Mouse (Mus musculus) mouse embryonic stem cell (cell line): ENCODE measurements around the gene Clec4d.
"Not testable (repeated sequence)": the region's sequence is repeated elsewhere in the genome, so short reads cannot be mapped to it uniquely, and the experiment has no call there.

Experiments used
- in situ Hi-C, 2 experiments: fragments of 300-500 bp; cut with MboI; formaldehyde crosslinking; loops; 1 replicate in 1 of 2; 3 replicates in 1 of 2; pipeline ENCODE4 v1.14.3; 2019 to 2020; ENCODE audit warnings: low sequenced_read_pairs in 2 of 2, low pct_unique_long_range_greater_than_20kb in 1 of 2, mixed read lengths in 1 of 2; ENCODE audit not compliant: unreplicated experiment in 1 of 2

Clec4d gene

DNA sequence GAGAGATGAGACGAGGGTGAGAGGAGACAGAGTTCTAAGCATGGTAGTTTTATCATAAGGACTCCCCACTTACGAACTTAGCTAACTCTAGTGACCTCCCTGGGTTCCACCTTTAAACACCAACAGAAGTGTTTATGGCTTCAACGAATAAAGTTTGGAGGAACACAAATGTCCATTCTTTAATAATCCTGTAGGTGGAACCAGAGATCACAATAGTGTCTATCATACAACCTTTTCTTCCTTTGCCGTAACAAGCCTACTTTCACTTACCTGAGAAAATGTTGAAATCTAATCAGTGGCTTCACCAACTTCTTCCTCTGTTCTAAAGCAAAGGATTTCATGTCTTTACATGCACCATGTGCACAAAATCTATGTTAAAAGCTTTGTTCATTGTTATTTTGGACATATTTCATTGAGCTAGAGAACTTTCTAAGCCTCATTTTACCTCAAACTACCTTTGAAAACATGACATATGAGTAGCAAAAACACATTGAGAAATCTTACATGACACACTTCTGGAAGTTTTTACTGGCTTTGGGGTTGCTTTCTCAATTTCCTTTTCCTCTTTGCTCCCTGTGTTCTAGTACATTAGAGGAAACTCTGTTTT, at the start of gene Clec4d:
Gene Clec4d (plus strand): TSS at position 557 of the 607 bp plus-strand sequence.
- in situ Hi-C loops, result loop anchor here in 1 of 2 experiments (25.0 kb wide), 1 partner anchor 374 kb away; no protein-coding TSS in a partner anchor

DNA sequence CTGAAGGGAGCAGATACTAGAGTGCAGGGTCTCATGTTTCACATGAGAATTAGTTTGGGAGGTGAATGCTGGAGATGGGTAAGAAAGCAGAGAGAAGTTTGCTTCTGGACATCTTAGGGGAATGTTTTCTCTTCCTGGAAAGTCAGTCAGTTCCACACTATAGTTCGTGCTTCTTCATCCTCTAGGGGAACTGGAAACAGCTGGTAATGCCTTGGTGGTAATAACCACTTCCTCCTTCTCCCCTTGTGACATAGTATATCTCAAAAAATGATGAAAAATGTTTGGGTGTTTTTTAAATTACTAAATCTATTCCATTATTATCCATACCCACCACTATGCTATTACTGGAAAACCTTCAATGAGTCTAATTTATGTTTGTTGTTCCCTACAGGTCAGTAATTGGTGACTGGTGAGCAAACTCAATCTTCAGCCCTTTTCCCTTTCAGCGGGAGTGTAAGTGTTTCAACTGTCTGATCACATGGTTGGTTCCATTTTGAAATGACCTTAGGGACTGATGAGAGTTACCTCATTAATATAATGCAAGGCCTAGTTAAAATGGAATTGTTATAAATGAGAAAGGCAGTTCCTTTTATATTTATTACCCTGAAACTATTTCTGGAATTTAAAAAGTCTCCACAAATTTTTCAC, 34.3 kb upstream of the Clec4d start:
- in situ Hi-C loops, result no loop called here

DNA sequence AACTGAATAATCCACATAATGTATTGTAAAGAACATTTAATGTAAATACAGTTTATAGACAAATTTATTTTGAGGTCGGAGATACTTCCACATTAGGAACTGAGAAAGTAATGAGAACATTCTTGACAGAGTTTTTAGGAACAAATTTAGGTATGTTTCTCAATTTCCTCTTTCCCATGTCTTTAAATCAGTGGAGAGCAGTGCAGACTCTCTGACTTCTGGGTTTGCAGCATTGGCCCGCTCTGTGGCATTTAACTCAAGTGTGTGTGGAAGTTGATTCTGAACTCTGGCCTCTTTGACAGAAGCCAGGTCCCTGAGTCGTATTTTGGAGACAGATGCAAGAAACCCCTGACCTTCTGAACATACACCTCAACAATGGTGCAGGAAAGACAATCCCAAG, 32.3 kb upstream of the Clec4d start, which contains the start of gene Clec4n:
Gene Clec4n (plus strand): TSS at position 200 of the 400 bp plus-strand sequence.
- in situ Hi-C loops, result no loop called here

DNA sequence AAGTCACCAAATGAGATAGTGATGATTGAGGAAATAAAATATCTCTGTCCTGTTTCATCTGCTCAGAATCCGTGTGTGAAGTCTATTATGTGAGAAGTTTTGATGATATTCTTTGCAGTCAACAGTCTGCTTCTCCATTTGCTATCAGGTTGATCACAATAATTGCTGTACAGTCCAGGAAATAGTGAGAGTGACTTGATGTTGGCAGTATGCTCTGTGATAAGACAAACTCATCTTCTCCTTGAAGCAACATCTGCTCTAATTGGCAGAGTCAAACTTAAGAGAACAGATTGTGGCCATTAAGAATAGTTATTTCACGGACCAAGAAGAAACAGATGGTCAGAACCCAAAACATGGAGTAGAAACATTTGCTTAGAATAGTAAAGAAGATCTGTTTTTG, 30.8 kb upstream of the Clec4d start:
- in situ Hi-C loops, result no loop called here

DNA sequence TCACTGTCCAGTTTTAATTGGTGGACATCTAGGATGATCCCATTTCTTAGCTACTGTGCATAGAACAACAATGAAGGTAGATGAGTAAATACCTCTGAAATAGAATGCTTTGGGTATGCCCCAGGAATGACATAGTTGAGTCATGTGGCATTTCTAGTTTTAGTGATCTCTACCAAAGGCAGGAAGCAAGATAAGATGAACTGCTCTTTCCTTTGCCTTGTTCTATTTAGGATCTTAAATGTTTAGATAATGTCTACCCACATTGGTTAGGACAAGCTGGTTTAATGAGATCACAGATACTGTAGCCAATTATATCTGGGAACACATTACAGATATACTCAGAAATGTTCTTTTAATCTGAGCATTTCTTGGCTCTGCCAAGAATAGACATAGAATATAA, 24.3 kb upstream of the Clec4d start:
- in situ Hi-C loops, result no loop called here

DNA sequence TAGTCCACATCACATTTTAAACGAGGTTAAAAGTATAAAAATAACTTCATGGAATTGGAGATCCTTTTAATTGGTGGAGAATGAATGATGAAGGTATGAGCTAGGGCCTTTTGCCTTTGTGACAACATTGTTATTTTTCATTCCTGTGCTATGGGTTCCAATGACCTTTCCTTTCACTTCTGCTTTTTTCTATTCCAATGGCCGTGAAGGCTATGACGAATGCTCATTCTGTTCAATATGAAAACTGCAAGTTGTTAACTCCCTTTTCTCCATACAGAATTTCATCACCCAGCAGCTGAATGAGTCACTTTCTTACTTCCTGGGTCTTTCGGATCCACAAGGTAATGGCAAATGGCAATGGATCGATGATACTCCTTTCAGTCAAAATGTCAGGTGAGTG, 17.7 kb upstream of the Clec4d start:
- in situ Hi-C loops, result no loop called here

DNA sequence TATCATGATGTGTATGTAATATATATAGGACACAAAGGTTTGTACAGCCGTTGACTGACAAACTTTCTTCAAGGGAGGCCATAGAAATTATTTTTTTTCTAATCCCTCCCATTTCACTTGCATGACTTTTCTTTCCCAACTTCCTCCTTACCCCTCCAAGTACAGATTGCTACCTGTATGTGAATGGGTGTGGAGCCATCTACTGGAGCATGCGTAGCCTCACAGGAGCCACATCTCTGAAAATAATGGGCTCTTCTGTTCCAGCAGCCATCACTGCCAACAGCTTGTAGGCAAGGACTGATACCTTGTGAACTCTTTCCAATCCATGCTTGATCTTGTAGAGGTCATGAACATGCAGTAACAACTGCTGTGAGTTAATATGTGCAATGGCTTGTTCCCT, 13.0 kb upstream of the Clec4d start:
- in situ Hi-C loops, result not testable (repeated sequence)

DNA sequence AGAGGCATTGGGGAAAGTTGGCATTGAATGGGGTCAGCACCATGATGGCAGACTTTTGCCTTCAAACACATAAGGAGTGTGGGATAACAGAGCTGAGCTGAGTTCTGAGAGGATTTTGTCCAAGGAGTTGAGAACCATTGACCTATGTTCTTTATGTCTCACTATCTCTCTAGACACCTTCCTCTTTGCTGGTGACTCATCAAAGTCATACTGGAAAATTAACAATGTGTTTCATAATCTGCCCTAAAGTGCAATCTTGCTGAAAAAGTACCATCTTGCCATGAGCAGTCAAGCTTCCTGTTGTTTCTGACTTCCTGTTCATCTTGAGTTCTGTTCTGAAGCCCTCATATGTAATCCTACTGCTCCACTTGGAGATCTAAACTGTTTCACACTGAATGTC, 9.2 kb upstream of the Clec4d start:
- in situ Hi-C loops, result loop anchor here in 1 of 2 experiments (25.0 kb wide), 1 partner anchor 365 kb away; no protein-coding TSS in a partner anchor

DNA sequence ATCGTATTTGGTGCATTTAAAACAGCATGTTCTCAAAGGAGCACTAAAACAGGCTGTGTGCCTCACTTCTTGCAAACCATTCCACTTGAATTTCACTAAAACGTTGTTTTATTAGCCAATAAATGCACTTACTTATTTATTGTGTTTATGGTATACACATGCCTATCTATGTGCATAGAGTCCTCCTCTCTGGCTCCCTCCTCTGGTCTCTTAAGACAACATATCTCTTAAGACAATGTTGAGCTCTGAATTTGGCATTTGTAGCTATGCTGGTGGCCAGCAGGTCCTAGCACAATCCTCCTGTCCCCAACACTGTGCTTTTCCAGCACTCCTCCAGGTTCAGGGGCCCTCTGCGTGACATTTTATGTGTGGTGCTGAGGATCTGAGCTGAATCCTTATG, 3.0 kb upstream of the Clec4d start:
- in situ Hi-C loops, result loop anchor here in 1 of 2 experiments (25.0 kb wide), 1 partner anchor 372 kb away; no protein-coding TSS in a partner anchor

DNA sequence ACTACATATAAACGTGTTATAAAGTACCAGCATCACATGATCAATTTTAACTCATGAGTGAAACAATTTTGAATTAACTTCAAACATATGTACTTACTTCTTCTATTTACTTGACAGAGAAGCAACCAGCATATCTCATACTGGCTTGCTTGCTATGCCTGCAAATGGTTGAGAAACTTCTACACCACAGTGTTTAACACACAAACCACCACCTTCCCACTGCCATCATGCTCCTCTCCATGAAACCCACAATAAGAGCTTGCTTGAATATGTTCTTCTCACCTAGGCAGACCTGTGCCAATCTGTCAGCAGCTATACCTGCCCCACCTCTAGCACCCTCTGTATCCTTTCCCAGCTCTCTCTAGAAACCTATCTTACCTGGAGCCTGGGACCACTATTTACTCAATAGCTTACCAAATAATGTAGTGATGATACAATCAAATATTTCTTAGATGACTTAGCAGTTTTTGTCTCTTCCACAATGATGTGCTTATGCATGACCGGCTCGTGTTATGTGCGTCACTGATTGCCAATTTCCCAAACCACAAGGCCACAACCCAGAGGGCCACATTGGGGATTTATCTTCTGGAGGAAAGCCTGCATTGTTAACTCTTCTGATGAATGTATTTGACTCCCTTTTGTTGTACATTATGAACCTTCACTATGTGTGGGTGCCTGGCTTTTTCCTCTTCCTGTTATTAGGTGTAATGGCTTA, 1.9 kb upstream of the Clec4d start:
- in situ Hi-C loops, result loop anchor here in 1 of 2 experiments (25.0 kb wide), 1 partner anchor 373 kb away; no protein-coding TSS in a partner anchor

DNA sequence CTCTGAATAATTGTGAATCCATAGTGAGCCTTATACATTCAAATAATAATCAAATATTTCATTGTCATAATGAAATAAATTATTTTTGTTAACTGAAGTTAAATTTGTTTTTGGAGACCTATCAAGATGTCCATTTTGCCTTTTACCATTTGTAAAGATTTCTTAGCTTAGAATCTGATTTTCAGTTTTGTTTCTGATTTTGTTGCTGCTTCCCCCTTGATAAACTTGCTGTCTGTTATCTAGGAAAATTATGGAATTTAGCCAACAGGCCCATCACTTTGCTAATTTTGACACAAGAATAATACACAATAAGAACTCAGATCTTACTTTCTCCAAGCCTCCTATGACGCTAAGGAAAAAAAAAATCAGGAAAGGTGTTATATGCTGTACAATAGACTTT, 1.0 kb upstream of the Clec4d start:
- in situ Hi-C loops, result loop anchor here in 1 of 2 experiments (25.0 kb wide), 1 partner anchor 374 kb away; no protein-coding TSS in a partner anchor

DNA sequence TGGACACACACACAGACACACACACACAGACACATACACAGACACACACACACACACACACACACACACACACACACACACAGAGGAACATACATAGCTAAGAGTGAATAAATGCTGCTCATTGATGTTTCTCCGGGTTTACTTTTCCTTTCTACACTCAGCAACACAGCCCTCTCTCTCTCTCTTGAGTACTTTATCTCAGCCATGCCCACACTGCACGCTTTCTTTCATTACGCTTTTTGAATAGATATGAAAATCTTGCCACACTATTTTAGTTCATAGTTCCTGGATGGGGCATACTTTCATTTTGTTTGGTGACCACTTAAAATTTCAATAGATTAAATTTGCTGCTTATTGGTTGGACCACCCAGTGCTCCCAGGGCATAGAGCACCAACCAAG, 2.3 kb downstream of the Clec4d start:
- in situ Hi-C loops, result loop anchor here in 1 of 2 experiments (25.0 kb wide), 1 partner anchor 377 kb away; no protein-coding TSS in a partner anchor

DNA sequence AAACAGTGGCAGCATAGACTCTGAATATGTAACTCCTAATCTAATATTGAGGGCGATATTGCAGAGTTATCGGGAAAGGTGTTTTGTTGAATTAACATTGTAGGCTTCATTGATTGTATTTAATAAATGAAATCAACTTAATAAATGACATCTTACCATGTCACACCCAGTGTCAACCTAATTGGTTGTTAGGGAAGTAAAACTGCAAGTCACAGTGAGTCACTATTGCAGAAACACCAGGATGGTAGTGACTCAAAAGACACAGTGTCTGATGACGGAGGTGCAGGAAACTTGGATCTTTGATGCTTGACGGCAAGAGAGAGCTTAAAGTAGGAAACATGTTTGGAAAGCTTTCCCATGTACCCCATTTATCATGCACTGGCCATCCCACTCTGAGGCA, 3.9 kb downstream of the Clec4d start:
- in situ Hi-C loops, result loop anchor here in 1 of 2 experiments (25.0 kb wide), 1 partner anchor 379 kb away; no protein-coding TSS in a partner anchor

DNA sequence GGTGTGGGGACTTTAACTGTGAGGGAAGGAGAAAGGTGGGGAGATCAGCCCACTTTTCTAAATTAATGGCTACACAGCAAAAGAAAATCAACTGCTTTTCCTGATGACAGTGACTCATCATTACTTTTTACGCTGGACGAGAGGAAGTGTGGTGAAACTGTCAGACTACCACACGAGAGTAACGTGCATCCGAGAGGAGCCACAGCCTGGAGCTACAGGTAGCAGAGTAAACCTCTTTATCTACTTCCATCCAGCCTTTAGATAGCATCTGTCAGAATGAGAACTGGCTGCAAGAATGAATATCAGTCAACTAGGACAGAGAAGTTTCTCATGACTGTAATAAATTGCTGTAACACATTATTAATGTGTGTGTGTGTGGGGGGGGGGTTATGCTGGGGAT, 5.0 kb downstream of the Clec4d start:
- in situ Hi-C loops, result loop anchor here in 1 of 2 experiments (25.0 kb wide), 1 partner anchor 380 kb away; no protein-coding TSS in a partner anchor

DNA sequence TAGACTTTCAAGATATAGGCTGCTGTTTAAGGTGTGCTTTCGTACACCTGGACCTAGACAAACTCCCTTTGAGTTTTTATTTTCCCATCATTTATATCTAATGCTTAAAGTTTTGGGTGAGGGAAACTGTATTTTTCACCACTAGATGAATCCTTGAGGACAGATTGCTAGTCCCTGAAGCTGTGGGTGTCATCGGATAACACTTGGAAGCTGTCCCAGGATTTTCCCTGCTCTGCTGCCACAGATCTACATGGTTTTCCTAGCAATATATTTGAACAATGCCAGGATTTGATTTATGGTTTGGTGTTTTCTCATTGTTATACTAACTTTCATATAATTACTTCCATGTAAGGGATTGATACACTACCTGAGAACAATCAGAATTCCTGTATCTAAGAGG, 17.5 kb downstream of the Clec4d start:
- in situ Hi-C loops, result no loop called here

DNA sequence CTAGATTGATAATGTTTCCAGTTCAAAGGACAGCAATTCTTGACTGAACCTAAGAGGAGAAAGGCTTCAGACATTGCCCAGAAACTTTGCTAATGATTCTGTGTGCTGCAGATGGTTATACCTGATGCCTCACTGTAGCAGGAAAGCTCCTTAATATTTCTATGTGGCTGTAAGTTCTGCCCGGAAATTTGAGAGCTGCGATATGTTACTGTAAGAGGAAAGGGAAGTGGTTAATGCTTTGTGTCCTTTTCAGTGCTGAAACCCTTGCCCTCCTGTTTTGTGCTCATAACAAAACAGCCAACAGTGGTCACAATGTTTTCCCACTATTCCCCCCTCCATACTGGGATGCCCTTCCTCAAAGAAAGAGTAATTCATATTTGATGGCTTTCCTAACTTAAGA, 24.4 kb downstream of the Clec4d start:
- in situ Hi-C loops, result no loop called here

DNA sequence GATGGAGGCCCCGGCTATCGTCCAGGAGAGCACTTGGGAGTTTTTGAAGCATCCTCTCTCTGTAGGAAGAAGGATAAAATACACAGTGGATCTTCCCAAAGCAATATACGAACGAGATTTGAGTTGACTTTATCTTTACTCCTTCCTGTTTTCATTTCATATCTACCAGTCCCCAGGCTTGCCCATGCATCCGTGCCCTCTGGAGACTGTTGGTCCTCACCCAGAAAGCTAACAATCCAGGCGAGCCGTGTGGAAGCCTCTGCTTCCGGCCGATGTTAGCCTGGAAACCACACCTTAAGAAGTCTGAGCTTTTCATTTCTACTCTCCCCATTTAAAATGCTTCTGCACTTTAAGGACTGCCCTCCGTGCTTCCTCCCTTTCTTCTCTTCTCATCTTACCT, 27.0 kb downstream of the Clec4d start:
- in situ Hi-C loops, result no loop called here

DNA sequence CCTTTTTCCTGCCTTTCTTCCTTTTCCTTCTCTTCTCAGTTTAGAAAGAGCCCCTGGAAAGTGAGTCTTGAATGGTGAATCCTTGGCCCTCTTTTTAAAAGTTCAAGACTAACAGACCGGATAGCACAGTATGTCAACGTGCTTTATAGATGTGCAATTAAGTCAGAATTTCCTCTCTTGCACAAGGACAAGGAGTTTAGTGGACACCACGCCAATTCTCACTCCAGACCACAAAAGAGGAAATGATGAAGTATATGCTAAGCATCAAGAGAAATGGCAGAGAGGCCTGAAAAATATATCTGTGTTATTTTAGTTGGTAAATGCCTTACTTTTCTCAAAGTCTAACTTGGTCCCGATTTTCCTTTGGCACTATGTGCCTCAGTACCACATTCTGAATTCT, 27.8 kb downstream of the Clec4d start, which contains the start of gene Clec4e:
Gene Clec4e (minus strand): TSS at position 118 of the 400 bp plus-strand sequence.
- in situ Hi-C loops, result no loop called here
